Mouse (Mus musculus) hindbrain, embryonic 11.5 days (tissue): Measurements from ENCODE around the gene Acox2. TPM values are rescaled to one million over a fixed set of nuclear protein-coding genes. Genes with fewer than 3 reads are reported as not detected.

ENCODE experiments used
- ATAC-seq: fragments of 200-750 bp; cut with Nextera tagmentation; 2 replicates; pipeline ENCODE4 v1.8.0; 2017; ENCODE audit warnings: mild to moderate bottlenecking, moderate TSS enrichment, moderate library complexity; ENCODE audit not compliant: low FRiP score
- DNase-seq: peaks from one replicate; pipeline ENCODE4 v3.0.0-alpha.2; 2015; ENCODE audit warnings: low spot score
- H3K27ac ChIP-seq: fragments of 300-500 bp; sonication (generic); 2 replicates; pipeline ENCODE4 v1.5.1; 2014; ENCODE audit warnings: mild to moderate bottlenecking, low read depth, low read length
- H3K27me3 ChIP-seq: fragments of 300-500 bp; sonication (generic); 2 replicates; pipeline ENCODE4 v1.6.1; 2014; ENCODE audit warnings: mild to moderate bottlenecking, low read length, moderate library complexity, mixed read lengths; ENCODE audit not compliant: control insufficient read depth, insufficient read depth
- H3K36me3 ChIP-seq: fragments of 300-500 bp; sonication (generic); 2 replicates; pipeline ENCODE4 v1.6.1; 2014; ENCODE audit warnings: mild to moderate bottlenecking, low read length, moderate library complexity, mixed read lengths; ENCODE audit not compliant: control insufficient read depth, insufficient read depth
- H3K4me1 ChIP-seq: fragments of 300-500 bp; sonication (generic); replicated peaks from 2 replicates; pipeline ENCODE4 v1.6.1; 2014; ENCODE audit warnings: low read length, mixed read lengths; ENCODE audit not compliant: control insufficient read depth, insufficient read depth
- H3K4me2 ChIP-seq: fragments of 300-500 bp; sonication (generic); replicated peaks from 2 replicates; pipeline ENCODE4 v1.6.1; 2014; ENCODE audit warnings: mild to moderate bottlenecking, low read depth, low read length
- H3K4me3 ChIP-seq: fragments of 300-500 bp; sonication (generic); 2 replicates; pipeline ENCODE4 v1.5.1; 2014; ENCODE audit warnings: low read depth, low read length
- H3K9ac ChIP-seq: fragments of 300-500 bp; sonication (generic); 2 replicates; pipeline ENCODE4 v1.6.1; 2014; ENCODE audit warnings: low read depth, low read length
- H3K9me3 ChIP-seq: fragments of 300-500 bp; sonication (generic); 2 replicates; pipeline ENCODE4 v1.6.1; 2016; ENCODE audit warnings: low read length; ENCODE audit not compliant: control insufficient read depth
- WGBS: fragments of 180-500 bp; shearing (Covaris S2); extraction: QIAGEN DNeasy Blood & Tissue Kit; methylation state at CpG from one replicate; pipeline ENCODE4 v1.1.7; 2014; 5-methylcytosine and 5-hydroxymethylcytosine counted together
- polyA plus RNA-seq: library from polyadenylated mRNA; unstranded; fragments of >200 nt; fragmentation: Nextera tagmentation; extraction: Ambion mirVana; gene quantifications from 2 replicates; pipeline ENCODE4 v1.2.1, GENCODE M21; 2014

Gene Acox2
- polyA plus RNA-seq, 1 experiment from 2014 or later = 0.29 TPM

- Histone ChIP-seq H3K4me2 (peak overlapping the region; percentile 67), H3K27me3 (peaks cover 12% of the 10 kb centered on the region; the same call in 1 of the 2 replicates), H3K36me3 (no peaks in the 10 kb centered on the region), H3K27ac (peak overlapping the region; percentile 72; the same call in 1 of the 2 replicates), H3K9ac (peak overlapping the region; percentile 88), H3K9me3 (no peaks in the 10 kb centered on the region), H3K4me3 (peak overlapping the region; percentile 56), H3K4me1 (no peaks in the 10 kb centered on the region)
- DNase-seq = peak; percentile 81
- ATAC-seq = peak; percentile 80
- WGBS = 3% methylated on average over 36 of the region's 63 CpGs
Observed at GRCm38 (mm10) chr14:8214299-8215207, 44.6 kb downstream of the Acox2 start.

DNA sequence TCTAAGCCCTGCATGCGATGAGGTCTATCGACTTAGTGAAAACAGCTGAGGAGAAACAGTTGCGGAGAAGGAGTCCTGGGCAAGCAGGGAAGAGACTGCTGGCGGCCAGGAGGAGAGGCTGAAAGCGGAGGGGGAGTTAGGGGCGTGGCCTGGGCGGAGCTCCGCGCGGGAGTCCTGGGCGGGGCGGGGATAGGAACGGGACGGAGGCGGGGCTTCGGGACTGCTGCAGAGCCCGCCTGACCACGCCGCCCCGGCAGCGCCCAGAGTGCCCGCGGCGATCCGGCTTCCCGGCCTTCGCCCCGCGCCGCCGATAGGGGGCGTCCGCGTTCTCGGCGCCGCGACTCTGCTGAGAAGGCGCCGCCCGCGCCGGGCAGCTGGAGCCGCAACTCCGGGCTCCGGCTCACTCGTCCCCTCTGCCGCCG lies 45.3 kb downstream of the Acox2 start, which contains the start of gene Kctd6:
TSS of gene Kctd6 (plus strand) at position 338 of the 422 bp plus-strand sequence.
- Histone ChIP-seq H3K4me3 (peak within 1 kb of the TSS; percentile 56), H3K9ac (peak within 1 kb of the TSS; percentile 88), H3K4me1 (no peaks in the 10 kb centered on the region), H3K27me3 (peaks cover 12% of the 10 kb centered on the region; the same call in 1 of the 2 replicates), H3K27ac (peak within 1 kb of the TSS; percentile 72; the same call in 1 of the 2 replicates), H3K9me3 (no peaks in the 10 kb centered on the region), H3K36me3 (no peaks in the 10 kb centered on the region), H3K4me2 (peak within 1 kb of the TSS; percentile 67)
- ATAC-seq (peak; percentile 96), DNase-seq (peak; percentile 98)
- under 1% methylated on average over 32 of the region's 49 CpGs for WGBS

GRCm38 (mm10) chr14:8212996-8213395 lies 46.2 kb downstream of the Acox2 start:
- no peak overlapping the region for H3K9ac ChIP-seq
- no peaks in the 10 kb centered on the region for H3K9me3 ChIP-seq
- DNase-seq (no peak), ATAC-seq (no peak; the same call in 1 of the 2 replicates)
- no peak overlapping the region for H3K27ac ChIP-seq
- no peak overlapping the region for H3K4me2 ChIP-seq
- H3K4me1 ChIP-seq = no peaks in the 10 kb centered on the region
- H3K4me3 ChIP-seq = no peak overlapping the region
- peaks cover 12% of the 10 kb centered on the region; the same call in 1 of the 2 replicates for H3K27me3 ChIP-seq
- H3K36me3 ChIP-seq = no peaks in the 10 kb centered on the region
- 76% methylated on average over 2 of the region's 2 CpGs for WGBS

DNA sequence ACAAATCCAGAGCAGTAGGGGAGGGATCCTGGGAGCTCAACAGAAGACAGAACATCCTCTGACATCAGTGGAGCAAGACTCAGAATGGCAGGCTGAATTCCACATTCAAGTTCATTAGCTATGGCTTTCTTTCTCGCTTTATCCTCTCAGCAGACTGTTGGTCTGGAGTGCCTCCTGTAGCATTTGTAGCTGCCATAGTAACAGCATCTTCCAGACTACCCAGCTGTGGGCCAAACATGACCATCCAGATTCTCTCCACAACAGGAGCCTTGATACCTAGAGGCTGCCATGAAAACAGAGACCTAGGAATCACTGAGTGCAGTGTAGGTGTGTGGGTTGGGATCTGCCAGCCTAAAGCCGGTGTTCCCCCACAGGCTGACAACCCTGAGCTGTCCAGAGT lies 49.3 kb downstream of the Acox2 start:
- 80% methylated on average over 2 of the region's 2 CpGs for WGBS
- no peak overlapping the region for H3K4me2 ChIP-seq
- ATAC-seq (no peak), DNase-seq (no peak)
- no peak overlapping the region for H3K9ac ChIP-seq
- no peaks in the 10 kb centered on the region for H3K36me3 ChIP-seq
- H3K27ac ChIP-seq = no peak overlapping the region
- H3K4me3 ChIP-seq = no peak overlapping the region
- H3K9me3 ChIP-seq = no peaks in the 10 kb centered on the region
- no peaks in the 10 kb centered on the region for H3K27me3 ChIP-seq
- H3K4me1 ChIP-seq = no peaks in the 10 kb centered on the region

DNA sequence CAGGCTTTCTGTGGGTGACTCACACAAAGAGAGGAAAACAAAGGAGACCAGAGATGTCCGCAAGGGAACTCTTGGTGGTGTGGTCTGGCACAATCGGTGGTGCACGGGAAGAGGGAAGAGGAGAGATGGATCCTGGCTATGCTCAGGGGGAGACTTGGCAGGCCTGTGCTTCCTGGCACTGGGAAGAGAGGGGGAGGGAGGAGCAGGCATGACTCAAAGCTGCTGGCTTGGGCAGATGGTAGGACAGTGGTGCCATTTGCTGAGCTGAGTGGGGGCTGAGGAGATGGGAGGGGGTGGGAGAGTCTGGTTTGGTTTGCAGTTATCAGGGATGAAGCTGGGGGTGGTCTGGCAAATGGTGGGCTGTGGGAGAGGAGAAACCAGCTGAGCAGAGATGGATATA lies 50.3 kb downstream of the Acox2 start:
- no peaks in the 10 kb centered on the region for H3K4me1 ChIP-seq
- no peak overlapping the region for H3K4me3 ChIP-seq
- H3K36me3 ChIP-seq = no peaks in the 10 kb centered on the region
- no peak overlapping the region for H3K9ac ChIP-seq
- H3K4me2 ChIP-seq = no peak overlapping the region
- no peak for DNase-seq
- 77% methylated on average over 3 of the region's 3 CpGs for WGBS
- H3K27me3 ChIP-seq = no peaks in the 10 kb centered on the region
- H3K27ac ChIP-seq = no peak overlapping the region
- no peaks in the 10 kb centered on the region for H3K9me3 ChIP-seq
- ATAC-seq = no peak

GRCm38 (mm10) chr14:8207543-8207942 lies 51.6 kb downstream of the Acox2 start:
- DNase-seq (no peak), ATAC-seq (no peak)
- H3K9me3 ChIP-seq = no peaks in the 10 kb centered on the region
- 46% methylated on average over 5 of the region's 5 CpGs for whole genome bisulfite sequencing
- no peak overlapping the region for H3K4me3 ChIP-seq
- H3K36me3 ChIP-seq = no peaks in the 10 kb centered on the region
- H3K27me3 ChIP-seq = no peaks in the 10 kb centered on the region
- no peaks in the 10 kb centered on the region for H3K4me1 ChIP-seq
- no peak overlapping the region for H3K27ac ChIP-seq
- no peak overlapping the region for H3K9ac ChIP-seq
- no peak overlapping the region for H3K4me2 ChIP-seq

- no peak overlapping the region for H3K9ac ChIP-seq
- no peaks in the 10 kb centered on the region for H3K9me3 ChIP-seq
- peak; percentile 41 for DNase-seq
- H3K4me2 ChIP-seq = no peak overlapping the region
- no peaks in the 10 kb centered on the region for H3K4me1 ChIP-seq
- no peak overlapping the region for H3K4me3 ChIP-seq
- H3K27ac ChIP-seq = no peak overlapping the region
- 9% methylated on average over 5 of the region's 5 CpGs for WGBS
- no peaks in the 10 kb centered on the region for H3K27me3 ChIP-seq
- ATAC-seq = peak; percentile 57
- no peaks in the 10 kb centered on the region for H3K36me3 ChIP-seq
Observed at GRCm38 (mm10) chr14:8207105-8207504, 52.0 kb downstream of the Acox2 start.

DNA sequence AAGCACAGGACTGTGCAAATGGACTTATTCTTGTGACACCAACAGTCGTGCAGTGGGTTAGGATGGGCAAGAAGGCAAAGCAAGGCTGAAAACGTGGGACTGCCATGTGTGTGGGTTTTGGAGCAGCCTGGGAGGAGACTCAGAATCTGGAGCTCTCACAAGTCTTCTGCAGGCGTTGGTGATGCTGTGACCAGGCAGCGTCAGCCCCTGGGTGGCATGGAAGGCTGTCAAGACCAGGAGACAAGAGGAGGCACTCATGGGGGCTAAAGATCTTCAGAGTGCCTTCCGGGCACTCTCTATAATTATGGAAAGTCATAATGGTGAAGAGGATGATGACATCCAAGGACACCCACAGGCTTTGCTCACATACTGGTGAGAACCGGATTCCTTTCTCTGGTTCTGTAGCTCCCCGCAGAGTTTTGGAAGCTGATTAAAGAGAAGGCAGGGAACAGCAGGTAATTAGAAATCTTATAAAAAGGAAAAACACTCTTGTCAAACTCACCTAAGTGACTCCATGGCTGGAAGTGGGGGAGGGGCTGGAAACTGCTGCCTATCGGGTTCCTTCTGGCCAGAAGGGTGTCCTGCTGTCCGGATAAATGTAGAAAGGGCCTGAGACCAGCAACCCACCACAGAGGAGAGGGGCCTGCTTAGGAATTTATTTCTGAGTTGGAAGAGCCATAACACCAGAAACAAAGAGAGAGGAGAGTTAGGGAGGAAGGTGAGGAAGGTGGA lies 52.8 kb downstream of the Acox2 start:
- Histone ChIP-seq H3K4me3 (no peak overlapping the region), H3K36me3 (no peaks in the 10 kb centered on the region), H3K27ac (no peak overlapping the region), H3K9ac (no peak overlapping the region), H3K27me3 (no peaks in the 10 kb centered on the region), H3K4me1 (no peaks in the 10 kb centered on the region), H3K4me2 (no peak overlapping the region), H3K9me3 (no peaks in the 10 kb centered on the region)
- peak; percentile 6 for DNase-seq
- no peak for ATAC-seq
- WGBS = 53% methylated on average over 9 of the region's 9 CpGs
